Mouse (Mus musculus) small intestine, adult 2 months (tissue): Measurements from ENCODE around the gene Lama2.

ENCODE experiments used
- CTCF ChIP-seq: fragments of 200-500 bp; IDR thresholded peaks from 2 replicates; pipeline ENCODE4 v1.5.1; 2012; ENCODE audit warnings: low read depth, mild to moderate bottlenecking, control low read depth, inconsistent platforms, low read length, moderate library complexity, mixed read lengths; ENCODE audit not compliant: insufficient replicate concordance, insufficient read length; ENCODE audit errors: extremely low read depth
- POLR2A ChIP-seq: fragments of 200-500 bp; IDR thresholded peaks from 2 replicates; pipeline ENCODE4 v1.6.1; 2012; ENCODE audit warnings: low read depth, mild to moderate bottlenecking, control low read depth, inconsistent platforms, low read length, moderate library complexity

GRCm38 (mm10) chr10:27344278-27344677 is 275.3 kb downstream of the Lama2 start:
- TF ChIP-seq POLR2A = no peak
- no peak for TF ChIP-seq CTCF
